ENCODE assay signal across 8 mouse cellular contexts in the genomic region with DNA sequence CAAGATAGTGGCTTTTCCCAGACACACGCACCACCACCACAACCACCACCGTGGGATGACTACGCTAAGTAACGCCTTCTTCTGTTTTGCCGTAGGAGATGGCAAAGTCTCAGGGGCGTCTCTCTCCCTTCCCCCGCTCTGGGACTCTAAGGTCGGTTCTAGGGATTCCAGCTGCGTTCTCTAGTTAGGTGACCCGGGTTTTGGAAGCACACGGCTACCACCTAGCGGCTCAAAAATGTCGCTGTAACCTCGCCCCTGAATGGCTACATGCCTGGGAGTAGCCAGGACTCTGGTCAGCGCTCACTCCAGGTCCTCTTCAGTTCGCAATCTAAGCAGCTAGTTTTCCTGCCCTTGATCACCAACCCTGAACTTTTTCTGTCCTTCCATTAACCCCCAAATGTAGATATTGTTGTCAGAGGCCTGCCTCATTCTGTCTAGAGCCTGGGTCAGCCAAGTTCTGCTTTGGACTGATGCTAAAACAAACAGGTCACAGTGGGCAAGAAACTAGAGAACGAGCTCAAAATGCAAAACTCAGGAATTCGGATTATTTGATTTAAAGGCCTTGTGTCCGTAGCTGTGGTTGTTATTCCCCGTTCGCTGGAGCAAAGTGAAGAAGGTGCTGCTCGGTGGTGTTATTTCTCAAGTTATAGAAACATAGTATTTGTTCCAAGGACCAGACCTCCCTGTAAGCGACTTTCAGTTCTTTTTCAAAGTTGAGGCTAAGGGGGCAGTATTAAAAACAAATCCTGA. TPM values are rescaled to one million over a fixed set of nuclear protein-coding genes. Genes with fewer than 3 reads are reported as not detected.
A peak's percentile ranks its signal among the peaks of the same experiment; 100 is the strongest.
DNase-seq lines count a peak whose midpoint lies in the region; ATAC-seq and TF ChIP-seq lines count a peak whose summit lies in the region.

No protein-coding gene starts in this region.

- peak; percentile 77 for ATAC-seq in hindbrain, embryonic 11.5 days (ENCODE audit: low FRiP score)
- peak; percentile 80 for ATAC-seq in lung, postnatal 0 days

- DNase-seq in T-cell, adult 2 months (ENCODE audit: low spot score): peak; percentile 61
- DNase-seq in cerebellum, adult 9-10 months: peak; percentile 81
- peak; percentile 68 to 73 for DNase-seq in frontal cortex, postnatal 10 days (ENCODE audit: low spot score in 2 of 2)
- peak; percentile 93 for DNase-seq in hindbrain, embryonic 11.5 days (ENCODE audit: low spot score)
- peak; percentile 74 to 78 for DNase-seq in layer of hippocampus, postnatal 10 days (ENCODE audit: low spot score in 2 of 2)
- peak; percentile 95 for DNase-seq in lung, postnatal 0 days (ENCODE audit: low spot score)
- DNase-seq in retina, adult 2 months (ENCODE audit: low read depth, low spot score): peak; percentile 51
- DNase-seq in thymus, postnatal 4 days: peak; percentile 72

- 0 out of 2 replicates have a peak, but pooled peaks cover 2% of the 10 kb centered on the region for H3K36me3 ChIP-seq in hindbrain, embryonic 11.5 days (ENCODE audit: control insufficient read depth, insufficient read depth, low read length)
- H3K36me3 ChIP-seq in lung, postnatal 0 days (ENCODE audit: insufficient read depth, low read length): peaks cover 3% of the 10 kb centered on the region; the same call in 1 of the 2 replicates

- no peak overlapping the region; the same call in 1 of the 2 replicates for H3K9ac ChIP-seq in hindbrain, embryonic 11.5 days (ENCODE audit: low read depth, low read length)
- no peak overlapping the region for H3K9ac ChIP-seq in lung, postnatal 0 days (replicated peaks; ENCODE audit: low read depth)

- peak overlapping the region; percentile 64 for H3K4me3 ChIP-seq in hindbrain, embryonic 11.5 days (ENCODE audit: low read depth, low read length)
- H3K4me3 ChIP-seq in lung, postnatal 0 days (ENCODE audit: low read depth, low read length): peak overlapping the region; percentile 51

- peaks cover 17% of the 10 kb centered on the region for H3K27me3 ChIP-seq in hindbrain, embryonic 11.5 days (ENCODE audit: control insufficient read depth, insufficient read depth, low read length)
- 0 out of 2 replicates have a peak, but pooled peaks cover 8% of the 10 kb centered on the region for H3K27me3 ChIP-seq in lung, postnatal 0 days (replicated peaks; ENCODE audit: insufficient read depth, low read length)

- peak; percentile 88 for TF ChIP-seq CTCF in lung, postnatal 0 days (IDR thresholded peaks at IDR 0.05)

- H3K9me3 ChIP-seq in hindbrain, embryonic 11.5 days (ENCODE audit: control insufficient read depth, low read length): no peaks in the 10 kb centered on the region
- no peaks in the 10 kb centered on the region for H3K9me3 ChIP-seq in lung, postnatal 0 days (ENCODE audit: low read length)

- H3K27ac ChIP-seq in hindbrain, embryonic 11.5 days (ENCODE audit: low read depth, low read length): peak overlapping the region; percentile 79
- H3K27ac ChIP-seq in lung, postnatal 0 days (ENCODE audit: low read length): peak overlapping the region; percentile 73; the same call in 1 of the 2 replicates

- H3K4me1 ChIP-seq in hindbrain, embryonic 11.5 days (replicated peaks; ENCODE audit: control insufficient read depth, insufficient read depth, low read length): peaks cover 16% of the 10 kb centered on the region
- no peaks in the 10 kb centered on the region; the same call in 1 of the 2 replicates for H3K4me1 ChIP-seq in lung, postnatal 0 days (ENCODE audit: insufficient read depth, low read depth, low read length)

- WGBS in hindbrain, embryonic 11.5 days: 7% methylated on average over 23 of the region's 23 CpGs
- 5% methylated on average over 23 of the region's 23 CpGs for WGBS in lung, postnatal 0 days

- no peak for TF ChIP-seq EP300 in lung, postnatal 0 days (IDR thresholded peaks at IDR 0.05)

- H3K4me2 ChIP-seq in hindbrain, embryonic 11.5 days (replicated peaks; ENCODE audit: low read depth, low read length): peak overlapping the region; percentile 95
- peak overlapping the region; percentile 93 for H3K4me2 ChIP-seq in lung, postnatal 0 days (replicated peaks; ENCODE audit: low read depth, low read length)

RNA-seq across cellular contexts. Expression of a gene that starts 1.3 kb away (rescaled TPM):
- 6.4 and 8.1 TPM in 2 replicates for polyA plus RNA-seq in hindbrain, embryonic 11.5 days (2014; fragmentation: Nextera tagmentation; extraction: Ambion mirVana)
- 1 to 10 TPM; 8.1 to 8.9 TPM for total RNA-seq in layer of hippocampus, postnatal 10 days (2021)
- 19.5 and 20.6 TPM in 2 replicates for polyA plus RNA-seq in lung, postnatal 0 days (2015; fragmentation: Nextera tagmentation; extraction: Ambion mirVana)

RNA-seq across cellular contexts. Expression of a gene that starts 14.5 kb away (rescaled TPM):
- 962 and 974 TPM in 2 replicates for polyA plus RNA-seq in hindbrain, embryonic 11.5 days (2014; fragmentation: Nextera tagmentation; extraction: Ambion mirVana)
- total RNA-seq in layer of hippocampus, postnatal 10 days (2021): 100 to 1,000 TPM; 225 to 246 TPM
- polyA plus RNA-seq in lung, postnatal 0 days (2015; fragmentation: Nextera tagmentation; extraction: Ambion mirVana): 277 and 284 TPM in 2 replicates

RNA-seq across cellular contexts. Expression of a gene that starts 54.9 kb away (rescaled TPM):
- polyA plus RNA-seq in hindbrain, embryonic 11.5 days (2014; fragmentation: Nextera tagmentation; extraction: Ambion mirVana): 12.9 and 19.0 TPM in 2 replicates
- not detected for total RNA-seq in layer of hippocampus, postnatal 10 days (2021)
- polyA plus RNA-seq in lung, postnatal 0 days (2015; fragmentation: Nextera tagmentation; extraction: Ambion mirVana): not detected in 2 replicates

Comparison
In these comparisons a context has a peak if more than half of its experiments do, and no peak if none do; other contexts are left out.
1. Peak in every context shown above with its lines: DNase-seq, ATAC-seq, H3K4me3 ChIP-seq and H3K27ac ChIP-seq.
2. RNA of a gene that starts 54.9 kb away (polyA plus RNA-seq): 12.9 to 19.0 TPM in hindbrain, embryonic 11.5 days; not detected in lung, postnatal 0 days; every median in the first group is over 10 times any median in the second.